Mouse (Mus musculus): Measurements from ENCODE around the gene Rab33b.

DNA sequence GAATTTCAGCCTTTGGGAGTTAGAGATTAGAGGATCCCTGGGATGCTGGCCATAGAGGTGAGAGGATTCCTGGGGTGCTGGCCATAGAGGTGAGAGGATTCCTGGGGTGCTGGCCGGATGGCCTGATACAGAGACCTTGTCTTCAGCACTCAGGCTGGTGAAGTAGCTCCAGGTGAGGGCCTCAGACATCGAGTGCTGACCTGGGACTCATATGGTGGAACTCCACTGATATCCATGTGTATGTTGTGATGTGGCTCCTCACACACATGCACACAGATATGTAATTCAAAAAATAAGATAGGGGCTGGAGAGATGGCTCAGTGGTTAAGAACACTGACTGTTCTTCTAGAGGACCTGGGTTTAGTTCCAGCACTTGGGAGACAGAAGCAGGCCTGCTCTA, 3.8 kb upstream of the Rab33b start:
- TF ChIP-seq CTCF (IDR thresholded peaks at IDR 0.05; ENCODE audit: control insufficient read depth, insufficient read depth, insufficient replicate concordance, low read depth, low read length) (no peak), POLR2A (IDR thresholded peaks at IDR 0.05; ENCODE audit: control insufficient read depth, low read depth, low read length) (no peak)
